Mouse (Mus musculus) CH12.LX (cell line): ENCODE measurements around the gene Hspb7. TPM values are rescaled to one million over a fixed set of nuclear protein-coding genes. Genes with fewer than 3 reads are reported as not detected.

ENCODE experiments used
- DNase-seq: peaks from one replicate; pipeline ENCODE4 v3.0.0-alpha.2; 2013; ENCODE audit errors: extremely low read depth
- H3K27ac ChIP-seq: 2 replicates; pipeline ENCODE4 v1.5.1; 2012; ENCODE audit warnings: low read depth, mild to moderate bottlenecking, control low read depth, moderate library complexity; ENCODE audit not compliant: insufficient read depth
- H3K27me3 ChIP-seq: replicated peaks from 2 replicates; pipeline ENCODE3; 2012; ENCODE audit warnings: inconsistent platforms
- H3K36me3 ChIP-seq, 2 experiments: replicated peaks in 1 of 2; 2 replicates each; pipeline versions ENCODE3 to v1.6.1; 2012; ENCODE audit warnings: inconsistent platforms in 1 of 2, low read length in 1 of 2, mild to moderate bottlenecking in 1 of 2, mixed read lengths in 1 of 2, moderate library complexity in 1 of 2; ENCODE audit not compliant: control insufficient read depth in 1 of 2, insufficient read depth in 1 of 2
- H3K4me1 ChIP-seq, 2 experiments: 2 replicates each; pipeline ENCODE4 v1.6.1; 2012; ENCODE audit warnings: inconsistent platforms in 1 of 2, moderate library complexity in 1 of 2; ENCODE audit not compliant: insufficient read depth in 2 of 2, control insufficient read depth in 1 of 2
- H3K4me2 ChIP-seq: 2 replicates; pipeline ENCODE4 v1.6.1; 2012; ENCODE audit warnings: low read depth, mild to moderate bottlenecking, control low read depth; ENCODE audit not compliant: poor library complexity, insufficient read depth, severe bottlenecking
- H3K4me3 ChIP-seq, 3 experiments: fragments of 150-350 bp in 1 of 3; sonication (generic) in 1 of 3; replicated peaks in 1 of 3; 2 replicates each; pipeline versions ENCODE3 to v1.5.1; 2011 to 2012; ENCODE audit warnings: low read depth in 2 of 3, low read length in 2 of 3, mild to moderate bottlenecking in 2 of 3, moderate library complexity in 2 of 3, control low read depth in 1 of 3, improper control_type of control experiment in 1 of 3, inconsistent platforms in 1 of 3, mixed read lengths in 1 of 3; ENCODE audit not compliant: poor library complexity in 1 of 3
- H3K79me2 ChIP-seq: replicated peaks from 2 replicates; pipeline ENCODE4 v1.6.1; 2012; ENCODE audit warnings: mild to moderate bottlenecking, moderate library complexity; ENCODE audit not compliant: control insufficient read depth, poor library complexity, insufficient read depth, severe bottlenecking; ENCODE audit errors: extremely low read depth
- H3K9ac ChIP-seq: 2 replicates; pipeline ENCODE4 v1.6.1; 2012; ENCODE audit warnings: low read depth, mild to moderate bottlenecking, control low read depth, moderate library complexity; ENCODE audit not compliant: insufficient read depth
- H3K9me3 ChIP-seq: replicated peaks from 2 replicates; pipeline ENCODE3; 2012; ENCODE audit warnings: low read length, inconsistent platforms, mixed read lengths
- BHLHE40 ChIP-seq: IDR thresholded peaks from 2 replicates; pipeline ENCODE4 v1.6.1; 2011; ENCODE audit warnings: mild to moderate bottlenecking, low read depth, low read length, improper control_type of control experiment
- CHD1 ChIP-seq: IDR thresholded peaks from 2 replicates; pipeline ENCODE4 v1.6.1; 2012; ENCODE audit warnings: low read depth, low read length, improper control_type of control experiment, inconsistent platforms
- ELF1 ChIP-seq: IDR thresholded peaks from 2 replicates; pipeline ENCODE4 v1.6.1; 2014; ENCODE audit warnings: low read depth, mild to moderate bottlenecking, inconsistent platforms, low read length, improper control_type of control experiment
- EP300 ChIP-seq: IDR thresholded peaks from 2 replicates; pipeline ENCODE4 v1.6.1; 2011; ENCODE audit warnings: low read length, improper control_type of control experiment
- ETS1 ChIP-seq: conservative IDR thresholded peaks from 2 replicates; pipeline ENCODE4 v1.6.1; 2012; ENCODE audit warnings: low read depth, mild to moderate bottlenecking, inconsistent platforms, low read length, improper control_type of control experiment, moderate library complexity
- GABPA ChIP-seq: IDR thresholded peaks from 2 replicates; pipeline ENCODE4 v1.6.1; 2012; ENCODE audit warnings: low read depth, low read length, improper control_type of control experiment, inconsistent platforms; ENCODE audit not compliant: insufficient replicate concordance
- IRF4 ChIP-seq: IDR thresholded peaks from 2 replicates; pipeline ENCODE4 v1.6.1; 2014; ENCODE audit warnings: low read depth, mild to moderate bottlenecking, inconsistent platforms, low read length, improper control_type of control experiment
- JUND ChIP-seq: conservative IDR thresholded peaks from 2 replicates; pipeline ENCODE4 v1.6.1; 2011; ENCODE audit warnings: low read depth, low read length, improper control_type of control experiment
- MAFK ChIP-seq: IDR thresholded peaks from 2 replicates; pipeline ENCODE4 v1.6.1; 2011; ENCODE audit warnings: low read length, improper control_type of control experiment; ENCODE audit not compliant: insufficient replicate concordance
- MAZ ChIP-seq: IDR thresholded peaks from 2 replicates; pipeline ENCODE4 v1.6.1; 2012; ENCODE audit warnings: low read depth, mild to moderate bottlenecking, inconsistent platforms, low read length, improper control_type of control experiment, moderate library complexity
- MYC ChIP-seq: IDR thresholded peaks from 2 replicates; pipeline ENCODE4 v1.6.1; 2011; ENCODE audit warnings: low read depth, mild to moderate bottlenecking, improper control_type of control experiment, low read length
- NRF1 ChIP-seq: IDR thresholded peaks from 2 replicates; pipeline ENCODE4 v1.6.1; 2014; ENCODE audit warnings: low read depth, mild to moderate bottlenecking, inconsistent platforms, low read length, improper control_type of control experiment, moderate library complexity
- PAX5 ChIP-seq: IDR thresholded peaks from 2 replicates; pipeline ENCODE4 v1.6.1; 2012; ENCODE audit warnings: low read length, inconsistent platforms, mixed read lengths
- POLR2AphosphoS2 ChIP-seq: IDR thresholded peaks from 2 replicates; pipeline ENCODE4 v1.6.1; 2011; ENCODE audit warnings: low read depth, low read length, improper control_type of control experiment
- RAD21 ChIP-seq: IDR thresholded peaks from 2 replicates; pipeline ENCODE4 v1.6.1; 2011; ENCODE audit warnings: low read depth, mild to moderate bottlenecking, low read length, improper control_type of control experiment, moderate library complexity
- RCOR1 ChIP-seq: conservative IDR thresholded peaks from 2 replicates; pipeline ENCODE4 v1.6.1; 2012; ENCODE audit warnings: low read depth, mild to moderate bottlenecking, inconsistent platforms, low read length, improper control_type of control experiment
- SMC3 ChIP-seq: IDR thresholded peaks from 2 replicates; pipeline ENCODE4 v1.6.1; 2011; ENCODE audit warnings: low read depth, low read length, improper control_type of control experiment
- TBP ChIP-seq: conservative IDR thresholded peaks from 2 replicates; pipeline ENCODE4 v1.6.1; 2011; ENCODE audit warnings: low read depth, low read length, improper control_type of control experiment
- TCF12 ChIP-seq: IDR thresholded peaks from 2 replicates; pipeline ENCODE4 v1.6.1; 2014; ENCODE audit warnings: low read depth, mild to moderate bottlenecking, inconsistent platforms, low read length, improper control_type of control experiment
- UBTF ChIP-seq: IDR thresholded peaks from 2 replicates; pipeline ENCODE4 v1.6.1; 2012; ENCODE audit warnings: low read depth, mild to moderate bottlenecking, inconsistent platforms, low read length, improper control_type of control experiment, moderate library complexity
- ZC3H11A ChIP-seq: IDR thresholded peaks from 2 replicates; pipeline ENCODE4 v1.6.1; 2012; ENCODE audit warnings: low read depth, mild to moderate bottlenecking, inconsistent platforms, low read length, improper control_type of control experiment
- ZMIZ1 ChIP-seq: IDR thresholded peaks from 2 replicates; pipeline ENCODE4 v1.6.1; 2012; ENCODE audit warnings: low read depth, mild to moderate bottlenecking, inconsistent platforms, low read length, improper control_type of control experiment
- ZNF384 ChIP-seq: IDR thresholded peaks from 2 replicates; pipeline ENCODE4 v1.6.1; 2012; ENCODE audit warnings: low read depth, low read length, improper control_type of control experiment, inconsistent platforms
- dilution Hi-C: fragments of 300-500 bp; cut with MboI; formaldehyde crosslinking; loops from 2 replicates; pipeline ENCODE4 v1.14.3; 2020; ENCODE audit warnings: low sequenced_read_pairs; ENCODE audit not compliant: extremely low pct_unique_long_range_greater_than_20kb, extremely low pct_ligation_motif_present
- in situ Hi-C: fragments of 300-500 bp; cut with MboI; formaldehyde crosslinking; loops from 3 replicates; pipeline ENCODE4 v1.14.3; 2019; ENCODE audit warnings: low sequenced_read_pairs, low pct_ligation_motif_present, low pct_unique_long_range_greater_than_20kb, mixed read lengths
- polyA plus RNA-seq: library from polyadenylated mRNA; unstranded; fragments of >175 nt; gene quantifications from 2 replicates; pipeline ENCODE4 v1.2.1, GENCODE M21; 2012; ENCODE audit warnings: low read depth; ENCODE audit not compliant: insufficient read length
- total RNA-seq, 2 experiments: library from RNA; depleted of rRNA; stranded (reverse); fragments of 300-350 nt in 1 of 2; fragments of >200 nt in 1 of 2; gene quantifications; 2 replicates each; pipeline ENCODE4 v1.2.3; 2012 to 2014

The Hspb7 gene
- total and polyA plus RNA-seq, 3 experiments = 0.04 TPM; not detected in 2

- H3K4me1 ChIP-seq = peaks cover 12 to 36% of the 10 kb centered on the region in 2 experiments
- in situ Hi-C loops (no loop called here), dilution Hi-C loops (no loop called here)
- H3K9me3 ChIP-seq = no peaks in the 10 kb centered on the region
- peak overlapping the region; percentile 41 for H3K9ac ChIP-seq
- peak overlapping the region in 1 of 3 experiments; percentile 48 for H3K4me3 ChIP-seq
- no peak for TF ChIP-seq MYC
- TF ChIP-seq RAD21 = no peak
- TF ChIP-seq ZNF384 = no peak
- TF ChIP-seq EP300 = no peak
- no peak for TF ChIP-seq RCOR1
- no peak for TF ChIP-seq TBP
- TF ChIP-seq MAFK = no peak
- TF ChIP-seq CHD1 = no peak
- TF ChIP-seq SMC3 = no peak
- TF ChIP-seq, all 38 proteins: peak for 0
- DNase-seq = no peak
- Histone ChIP-seq H3K27ac (no peak overlapping the region), H3K36me3 (no peaks in the 10 kb centered on the region), H3K4me2 (peak overlapping the region; percentile 82; the same call in 1 of the 2 replicates), H3K27me3 (peaks cover 1% of the 10 kb centered on the region), H3K79me2 (no peaks in the 10 kb centered on the region)
Observed at GRCm38 (mm10) chr4:141426796-141427745, 6.5 kb downstream of the Hspb7 start.

DNA sequence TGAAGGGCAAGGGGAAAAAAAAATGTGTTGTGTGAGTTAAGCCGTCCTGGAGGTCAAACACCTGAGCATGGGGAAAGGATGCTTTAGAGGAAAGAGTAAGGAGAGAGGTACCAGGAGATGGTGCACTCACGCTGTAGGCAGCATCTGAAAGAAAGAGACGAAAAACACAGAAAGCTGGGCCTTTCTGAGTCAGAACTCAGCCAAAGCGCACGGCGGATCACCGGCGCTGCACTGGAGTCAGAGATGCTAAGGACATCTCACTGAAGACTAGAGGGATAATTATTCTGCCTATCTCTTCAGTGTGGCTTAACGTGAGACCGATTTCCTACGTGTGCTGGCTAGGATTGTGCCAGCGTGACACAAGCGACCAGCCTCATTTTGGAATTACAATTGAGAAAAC, 7.3 kb downstream of the Hspb7 start:
- H3K9ac ChIP-seq = no peak overlapping the region

More for the DNA sequence above, 7.3 kb downstream of the Hspb7 start:
- dilution Hi-C loops = no loop called here
- TF ChIP-seq JUND (no peak), POLR2AphosphoS2 (no peak), TCF12 (no peak), IRF4 (no peak), MAFK (no peak), ZMIZ1 (no peak), PAX5 (no peak), RAD21 (no peak), ZNF384 (no peak), ZC3H11A (no peak), MAZ (no peak), TBP (no peak), CHD1 (no peak), BHLHE40 (no peak), UBTF (no peak), NRF1 (no peak), EP300 (no peak), ELF1 (no peak), ETS1 (no peak), GABPA (no peak)
- Histone ChIP-seq H3K9me3 (no peaks in the 10 kb centered on the region), H3K79me2 (no peaks in the 10 kb centered on the region), H3K4me3 (no peak overlapping the region), H3K4me1 (peaks cover 12 to 36% of the 10 kb centered on the region in 2 experiments), H3K27me3 (peaks cover 1% of the 10 kb centered on the region), H3K4me2 (no peak overlapping the region), H3K36me3 (no peaks in the 10 kb centered on the region), H3K27ac (no peak overlapping the region)
- no peak for DNase-seq
- in situ Hi-C loops = no loop called here
